Mouse (Mus musculus) kidney, adult 9 months (tissue): ENCODE measurements at regions not wholly inside any gene's neighbourhood (a gene's known extent, or its start where the extent isn't known, plus 50 kb on each side); places are given as distances from the start of the nearest gene placed in this dataset.
A peak's percentile ranks its signal among the peaks of the same experiment; 100 is the strongest.

Experiments used
- DNase-seq: peaks from one replicate; pipeline ENCODE4 v3.0.0; 2022

DNA sequence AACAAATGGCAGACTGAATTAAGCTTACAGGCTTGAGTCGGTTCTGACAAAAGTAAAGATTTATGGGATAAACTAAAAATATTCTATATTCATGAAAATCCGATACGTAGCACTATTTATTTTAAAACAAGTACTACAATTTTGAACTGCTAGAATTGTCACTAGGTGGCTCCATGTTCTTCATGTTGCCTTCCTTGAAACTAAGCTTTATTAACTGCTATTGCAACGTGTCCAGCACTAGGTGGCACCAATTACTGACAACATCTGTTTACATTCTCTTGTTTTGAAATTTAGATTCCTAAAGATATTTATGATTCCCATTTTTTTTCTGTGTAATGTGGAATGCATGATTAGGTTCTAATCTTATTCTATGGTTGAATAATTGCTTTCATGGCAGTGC, 60.1 kb downstream of the Fam47c start:
- peak; percentile 0 for DNase-seq
